Mouse (Mus musculus) brown adipose tissue, adult 24 weeks (tissue): Measurements from ENCODE around the gene Card10. TPM values are rescaled to one million over a fixed set of nuclear protein-coding genes. Genes with fewer than 3 reads are reported as not detected.

Experiments used
- H3K27ac ChIP-seq: fragments of 200-500 bp; replicated peaks from 2 replicates; pipeline ENCODE4 v1.5.1; 2012; ENCODE audit warnings: low read depth, mild to moderate bottlenecking, low read length
- H3K4me1 ChIP-seq: fragments of 200-500 bp; 2 replicates; pipeline ENCODE4 v1.6.1; 2012; ENCODE audit warnings: low read length, mixed read lengths; ENCODE audit not compliant: control insufficient read depth, insufficient read depth, insufficient read length
- H3K4me3 ChIP-seq: fragments of 200-500 bp; 2 replicates; pipeline ENCODE4 v1.5.1; 2012; ENCODE audit warnings: low read depth, mild to moderate bottlenecking, low read length, moderate library complexity; ENCODE audit not compliant: insufficient read depth
- polyA plus RNA-seq: library from polyadenylated mRNA; stranded (reverse); fragments of >200 nt; gene quantifications from 2 replicates; pipeline ENCODE4 v1.2.4, GENCODE M21; 2012; ENCODE audit not compliant: missing spikeins, insufficient read depth, insufficient read length

Card10 gene
- polyA plus RNA-seq, 1 experiment: 4.8 TPM

GRCm38 (mm10) chr15:78779690-78780089 is 23.2 kb downstream of the Card10 start:
- Histone ChIP-seq H3K4me3 (no peak overlapping the region), H3K27ac (no peak overlapping the region), H3K4me1 (peaks cover 17% of the 10 kb centered on the region)

- 0 out of 2 replicates have a peak overlapping the region, but pooled peaks have one; percentile 29 for H3K27ac ChIP-seq
- H3K4me1 ChIP-seq: peaks cover 17% of the 10 kb centered on the region
- H3K4me3 ChIP-seq: no peak overlapping the region
Observed at GRCm38 (mm10) chr15:78779253-78779652, 23.6 kb downstream of the Card10 start.

DNA sequence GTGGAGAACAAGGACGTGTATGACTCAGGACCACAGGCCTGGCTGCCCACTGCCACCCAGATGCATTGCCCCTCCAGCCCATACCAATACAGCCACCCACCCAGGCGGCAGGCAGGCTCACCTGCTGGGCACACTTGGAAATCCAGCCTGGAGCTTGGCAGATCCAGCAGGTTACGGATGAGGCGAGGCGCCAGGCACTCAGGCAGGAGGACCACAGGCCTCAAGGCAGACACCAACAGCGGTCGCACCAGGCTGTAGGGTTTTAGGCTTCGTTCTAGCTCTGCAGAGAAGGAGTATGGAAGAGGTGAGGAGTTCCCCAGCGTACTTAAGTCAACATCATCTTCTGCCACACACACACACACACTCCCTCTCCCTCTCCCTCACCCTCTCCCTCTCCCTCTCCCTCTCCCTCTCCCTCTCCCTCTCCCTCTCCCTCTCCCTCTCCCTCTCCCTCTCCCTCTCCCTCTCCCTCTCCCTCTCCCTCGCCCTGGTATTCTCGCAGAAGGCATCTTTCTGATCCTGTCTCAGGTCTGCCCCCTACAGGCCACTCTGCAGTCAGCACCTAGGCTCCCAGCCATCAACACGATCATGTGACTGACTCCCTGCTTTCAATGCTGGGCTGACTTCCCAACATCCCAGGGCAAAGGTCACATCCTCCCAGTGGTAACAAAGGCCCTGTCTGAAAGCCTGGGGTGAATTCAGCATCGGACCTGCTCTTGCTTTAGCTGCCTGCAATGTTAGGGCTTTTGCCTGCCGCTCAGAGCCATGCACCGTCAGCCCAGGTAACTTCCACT is 24.6 kb downstream of the Card10 start:
- H3K4me3 ChIP-seq: no peak overlapping the region
- H3K4me1 ChIP-seq: peaks cover 19% of the 10 kb centered on the region
- H3K27ac ChIP-seq: peak overlapping the region; percentile 29

DNA sequence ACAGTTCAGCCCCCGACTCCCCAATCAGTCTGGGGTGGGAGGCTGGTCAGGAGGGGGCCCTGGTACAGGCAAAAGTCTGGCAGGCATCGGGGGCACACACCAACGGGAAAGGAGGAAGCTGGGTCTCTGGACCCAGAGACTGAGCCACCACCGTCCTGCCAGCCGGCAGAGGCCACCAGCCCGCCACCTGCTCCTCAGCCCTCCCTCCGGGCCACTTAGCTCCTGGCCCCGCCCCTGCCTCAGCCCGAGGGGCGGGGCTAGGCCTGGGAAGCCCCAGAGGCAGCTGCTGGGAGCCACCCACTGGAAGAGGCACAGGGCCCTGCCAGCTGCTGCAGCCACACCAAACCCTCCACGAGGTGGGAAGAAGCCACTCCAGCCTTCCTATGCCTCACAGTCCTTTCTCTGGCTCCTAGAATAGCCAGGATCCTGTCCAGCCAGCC is 29.5 kb downstream of the Card10 start, which contains the start of gene Mfng:
Gene Mfng (minus strand): TSS at position 186 of the 440 bp plus-strand sequence.
- peak within 1 kb of the TSS; percentile 64 for H3K4me3 ChIP-seq
- H3K4me1 ChIP-seq: peaks cover 4% of the 10 kb centered on the region
- peak within 1 kb of the TSS; percentile 96 for H3K27ac ChIP-seq

DNA sequence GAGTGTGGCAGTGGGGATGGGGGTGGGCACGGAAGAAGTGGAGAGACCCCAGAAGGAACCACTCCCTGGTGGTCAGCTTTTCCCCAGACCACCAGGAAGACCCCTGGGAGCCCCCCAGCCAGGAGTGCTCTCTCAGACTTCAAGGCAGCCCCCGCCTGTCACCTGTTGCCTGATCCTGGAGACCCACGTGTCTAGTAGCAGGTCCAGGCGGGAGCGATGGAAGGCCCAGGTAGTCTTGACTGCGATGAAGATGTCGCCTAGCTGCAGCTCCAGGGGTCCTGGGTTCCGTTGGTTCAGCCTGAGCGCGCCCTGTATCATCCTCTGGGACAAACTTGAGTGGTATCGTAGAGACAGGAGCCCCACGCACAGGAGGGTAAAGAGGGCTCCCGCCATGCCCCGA is 30.0 kb downstream of the Card10 start:
- Histone ChIP-seq H3K27ac (peak overlapping the region; percentile 96), H3K4me1 (peaks cover 4% of the 10 kb centered on the region), H3K4me3 (peak overlapping the region; percentile 64)

GRCm38 (mm10) chr15:78772368-78772763 is 30.5 kb downstream of the Card10 start:
- H3K4me1 ChIP-seq: peaks cover 4% of the 10 kb centered on the region
- H3K27ac ChIP-seq: peak overlapping the region; percentile 96
- peak overlapping the region; percentile 64 for H3K4me3 ChIP-seq

GRCm38 (mm10) chr15:78771531-78772367 is 31.1 kb downstream of the Card10 start:
- Histone ChIP-seq H3K4me1 (peaks cover 4% of the 10 kb centered on the region), H3K4me3 (peak overlapping the region; percentile 64), H3K27ac (peak overlapping the region; percentile 96)

DNA sequence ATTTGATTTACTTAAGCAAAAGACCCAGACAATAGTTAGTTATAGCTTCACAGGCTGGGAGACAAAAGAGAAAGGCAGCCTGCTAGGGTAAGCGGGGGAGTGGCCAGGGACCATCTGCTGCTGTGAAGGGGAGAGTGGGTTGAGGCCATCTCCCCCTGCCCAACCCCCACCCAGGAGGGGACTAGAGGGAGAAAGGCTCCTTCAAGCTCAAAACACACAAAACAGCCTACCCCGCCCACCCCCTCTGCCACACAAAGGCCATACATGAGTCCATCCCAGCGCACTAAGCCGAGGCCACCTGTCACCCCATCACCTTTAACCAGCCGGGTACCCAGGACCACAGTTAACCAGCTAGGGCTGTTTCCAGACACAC is 31.9 kb downstream of the Card10 start:
- Histone ChIP-seq H3K27ac (peak overlapping the region; percentile 92), H3K4me1 (peaks cover 4% of the 10 kb centered on the region), H3K4me3 (peak overlapping the region; percentile 58)

DNA sequence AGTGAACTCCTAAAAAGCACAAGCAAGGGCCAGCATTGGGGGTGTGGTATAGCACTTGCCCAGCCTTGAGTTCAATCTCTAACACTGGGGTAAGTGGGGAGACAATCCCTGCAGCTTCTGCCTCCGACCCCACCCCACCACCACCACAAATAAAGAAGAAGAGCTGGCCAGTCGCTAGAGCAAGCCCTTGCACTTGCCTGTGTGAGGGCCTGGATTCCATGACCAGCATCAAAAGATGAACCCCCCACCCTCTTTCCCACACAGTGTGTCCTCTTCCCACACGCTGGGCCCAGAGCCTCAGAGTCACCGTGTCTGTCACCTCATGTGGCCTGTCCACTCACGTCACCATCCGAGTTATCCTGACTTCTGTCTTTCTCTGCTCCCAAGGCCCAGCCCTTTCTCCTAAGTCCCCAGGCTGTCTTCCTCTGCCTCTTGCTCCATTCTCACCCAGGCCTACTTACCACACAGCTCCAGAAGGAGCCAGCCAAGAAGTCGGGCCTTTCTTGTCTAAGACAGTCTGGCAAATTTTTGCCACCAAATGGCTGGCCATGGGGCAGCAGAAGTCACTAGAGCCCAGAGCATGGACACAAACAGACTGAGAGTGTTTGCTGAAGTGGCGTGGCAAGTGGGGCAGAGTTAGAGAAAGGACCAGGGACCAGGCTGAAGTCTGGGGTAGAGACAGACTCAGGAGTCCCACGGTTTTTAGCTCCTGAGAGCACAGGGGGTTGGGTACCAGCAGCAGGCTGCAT is 32.4 kb downstream of the Card10 start:
- peaks cover 4% of the 10 kb centered on the region for H3K4me1 ChIP-seq
- H3K27ac ChIP-seq: peak overlapping the region; percentile 92
- H3K4me3 ChIP-seq: 0 out of 2 replicates have a peak overlapping the region, but pooled peaks have one; percentile 58

DNA sequence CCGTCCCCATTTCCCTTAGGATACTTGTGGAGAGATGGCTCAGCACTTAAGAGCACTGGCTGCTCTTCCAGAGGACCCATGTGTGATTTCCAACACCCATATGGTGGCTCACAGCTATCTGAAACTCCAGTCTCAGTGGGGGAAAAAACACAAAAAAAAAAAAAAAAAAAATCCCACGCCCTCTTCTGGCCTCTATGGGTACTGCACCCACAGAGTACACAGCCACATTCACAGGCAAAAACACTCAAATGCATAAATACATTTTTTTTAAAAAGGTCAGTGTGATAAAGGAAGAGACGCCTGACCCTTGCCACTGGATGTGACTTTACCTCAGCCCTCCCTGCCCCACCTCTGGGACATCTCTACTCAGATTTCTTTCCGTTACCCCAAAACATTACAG is 33.8 kb downstream of the Card10 start:
- peaks cover 4% of the 10 kb centered on the region for H3K4me1 ChIP-seq
- H3K27ac ChIP-seq: no peak overlapping the region
- no peak overlapping the region for H3K4me3 ChIP-seq

DNA sequence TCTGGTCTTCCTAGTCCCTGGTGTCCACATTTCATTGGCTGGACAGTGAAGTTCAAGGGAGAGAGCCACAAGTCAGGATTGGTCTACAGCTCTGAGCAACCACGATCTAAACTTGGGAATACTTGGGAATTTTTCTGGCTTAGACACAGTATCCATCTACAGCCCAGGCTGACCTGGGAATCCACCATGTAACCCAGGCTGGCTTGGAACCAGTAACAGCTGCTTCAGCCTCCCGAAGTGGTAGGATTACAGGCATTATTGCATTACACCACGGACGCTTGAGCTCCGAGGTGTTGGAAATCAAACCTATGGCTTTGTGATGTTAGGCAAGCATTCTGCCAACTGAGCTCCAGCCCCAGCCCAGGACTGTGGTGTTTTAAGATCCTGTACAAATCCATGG is 39.1 kb downstream of the Card10 start:
- Histone ChIP-seq H3K27ac (no peak overlapping the region), H3K4me3 (no peak overlapping the region), H3K4me1 (no peaks in the 10 kb centered on the region)

- no peak overlapping the region for H3K27ac ChIP-seq
- no peak overlapping the region for H3K4me3 ChIP-seq
- H3K4me1 ChIP-seq: no peaks in the 10 kb centered on the region
Observed at GRCm38 (mm10) chr15:78763210-78763609, 39.6 kb downstream of the Card10 start.

DNA sequence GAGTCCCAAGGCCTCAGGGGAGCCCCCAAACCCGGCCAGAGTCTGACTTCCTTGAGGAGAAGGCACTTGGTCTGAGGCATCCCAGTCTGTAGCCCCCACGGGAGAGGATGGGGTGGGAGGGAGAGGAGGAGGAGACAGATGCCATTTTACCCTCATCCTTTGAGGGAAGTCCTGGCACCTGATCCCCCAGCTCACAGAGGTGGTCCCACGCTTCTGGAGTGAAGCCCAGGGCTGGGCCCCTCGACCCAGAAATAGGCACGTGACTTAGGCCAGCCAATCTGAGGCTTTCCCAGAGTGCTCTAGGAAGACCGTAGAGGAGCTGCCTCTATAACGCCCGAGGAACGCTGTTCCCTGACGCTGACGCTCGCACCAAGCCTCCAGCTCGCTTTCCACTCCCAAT is 41.7 kb downstream of the Card10 start:
- H3K4me3 ChIP-seq: no peak overlapping the region
- no peak overlapping the region for H3K27ac ChIP-seq
- H3K4me1 ChIP-seq: no peaks in the 10 kb centered on the region; the same call in 1 of the 2 replicates

- Histone ChIP-seq H3K4me1 (peaks cover 10% of the 10 kb centered on the region), H3K27ac (no peak overlapping the region), H3K4me3 (no peak overlapping the region)
Observed at GRCm38 (mm10) chr15:78758132-78758531, 44.7 kb downstream of the Card10 start.
